Mouse (Mus musculus): Measurements from ENCODE around the gene Kcnab3.

GRCm38 (mm10) chr11:69346441-69346840 lies 20.4 kb downstream of the Kcnab3 start:
- TF ChIP-seq CTCF (IDR thresholded peaks at IDR 0.05; ENCODE audit: low read depth) (no peak), EP300 (IDR thresholded peaks at IDR 0.05; ENCODE audit: low read depth) (no peak)

All from liver, postnatal 0 days (tissue).